Mouse (Mus musculus): ENCODE results near the gene Synpo2l. TPM values are rescaled to one million over a fixed set of nuclear protein-coding genes. Genes with fewer than 3 reads are reported as not detected.
A peak's percentile ranks its signal among the peaks of the same experiment; 100 is the strongest.
"Not testable (repeated sequence)": the region's sequence is repeated elsewhere in the genome, so short reads cannot be mapped to it uniquely, and the experiment has no call there.

Gene Synpo2l
- total RNA-seq, 2 experiments from 2014 or later = 0.56 TPM; not detected in 1

- no peak for ATAC-seq (replicated peaks; ENCODE audit: poor library complexity, severe bottlenecking)
Observed at GRCm38 (mm10) chr14:20646381-20646780, 21.8 kb downstream of the Synpo2l start.

DNA sequence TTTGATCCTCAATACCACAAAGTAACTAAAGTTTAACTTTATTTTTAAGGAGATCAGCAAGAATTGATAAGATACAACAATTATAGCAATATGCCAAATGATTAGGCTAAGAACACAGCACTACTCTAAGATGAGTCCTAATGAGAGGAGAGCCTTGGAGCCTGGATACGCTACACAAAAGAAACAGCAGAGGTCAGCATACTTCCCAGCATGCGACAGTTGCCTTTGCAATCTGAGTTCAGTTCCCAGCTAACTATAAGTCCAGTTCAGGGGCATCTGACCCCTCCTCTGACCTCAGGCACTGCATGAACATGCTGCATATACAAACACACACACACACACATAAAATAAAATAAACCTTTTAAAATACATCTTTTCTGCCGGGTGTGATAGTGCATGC, 22.6 kb downstream of the Synpo2l start:
- ATAC-seq (replicated peaks; ENCODE audit: poor library complexity, severe bottlenecking) = no peak

DNA sequence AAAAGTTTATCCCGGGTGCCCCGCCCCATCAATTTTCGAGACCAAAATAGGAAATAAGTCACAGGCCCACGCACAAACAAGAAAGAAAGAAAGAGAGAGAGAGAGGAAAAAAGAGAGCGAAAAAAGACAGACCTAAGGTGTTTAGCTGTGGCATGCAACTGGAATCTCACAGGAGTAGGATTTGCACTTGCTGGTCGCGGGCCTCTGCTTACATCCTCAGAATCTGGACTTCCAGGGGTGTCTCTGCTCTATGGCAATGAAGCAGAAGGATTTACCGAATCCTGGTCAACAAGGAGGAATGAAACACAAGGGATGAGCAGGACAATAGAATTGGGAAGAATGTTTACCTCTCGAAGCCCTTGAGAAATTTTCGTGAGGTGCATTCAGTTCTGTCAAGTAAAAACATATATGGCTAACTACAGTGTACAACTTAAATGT, 26.7 kb downstream of the Synpo2l start:
- no peak for ATAC-seq (replicated peaks; ENCODE audit: poor library complexity, severe bottlenecking)

- ATAC-seq (replicated peaks; ENCODE audit: poor library complexity, severe bottlenecking) = peak; percentile 98
Observed at GRCm38 (mm10) chr14:20640644-20641437, 27.3 kb downstream of the Synpo2l start, which contains the start of gene Usp54. Usp54 (minus strand) TSS chr14:20641063.

DNA sequence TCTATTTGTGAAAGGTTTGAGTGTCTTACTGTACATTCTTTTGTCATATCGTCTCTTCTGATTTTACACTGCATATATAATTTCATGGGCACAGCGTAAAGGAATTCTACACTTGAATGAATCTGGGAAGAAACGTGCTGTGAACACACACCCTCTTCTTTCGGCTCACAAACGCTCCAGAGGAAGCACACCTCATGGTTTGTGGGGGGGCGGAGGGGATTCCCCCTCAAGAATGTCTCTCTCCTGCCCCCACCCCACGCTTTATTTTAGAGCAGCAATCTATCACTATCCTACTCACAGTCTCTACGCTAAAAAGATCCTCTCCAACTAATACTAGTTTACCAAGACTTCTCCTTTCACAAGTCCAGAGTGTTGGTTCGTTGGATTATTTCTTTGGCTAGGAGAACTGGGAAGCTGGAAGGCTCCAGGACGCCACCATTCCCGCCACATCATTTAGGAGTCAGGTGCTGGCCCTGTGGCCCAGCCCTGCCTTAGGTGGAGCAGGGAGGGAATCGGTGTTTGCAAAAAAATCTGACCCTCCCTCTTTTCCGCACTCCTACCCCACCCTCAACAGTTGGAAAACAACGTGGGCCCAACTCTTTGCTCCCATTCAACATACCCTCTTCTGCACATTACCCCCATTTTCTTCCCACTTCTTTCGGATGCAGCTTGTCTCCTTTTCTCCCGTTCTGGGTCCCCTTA, 28.1 kb downstream of the Synpo2l start:
- peak; percentile 10; the same call in 1 of the 2 replicates for ATAC-seq (replicated peaks; ENCODE audit: poor library complexity, severe bottlenecking)

- no peak for ATAC-seq (replicated peaks; ENCODE audit: poor library complexity, severe bottlenecking)
Observed at GRCm38 (mm10) chr14:20638702-20639101, 29.5 kb downstream of the Synpo2l start.

DNA sequence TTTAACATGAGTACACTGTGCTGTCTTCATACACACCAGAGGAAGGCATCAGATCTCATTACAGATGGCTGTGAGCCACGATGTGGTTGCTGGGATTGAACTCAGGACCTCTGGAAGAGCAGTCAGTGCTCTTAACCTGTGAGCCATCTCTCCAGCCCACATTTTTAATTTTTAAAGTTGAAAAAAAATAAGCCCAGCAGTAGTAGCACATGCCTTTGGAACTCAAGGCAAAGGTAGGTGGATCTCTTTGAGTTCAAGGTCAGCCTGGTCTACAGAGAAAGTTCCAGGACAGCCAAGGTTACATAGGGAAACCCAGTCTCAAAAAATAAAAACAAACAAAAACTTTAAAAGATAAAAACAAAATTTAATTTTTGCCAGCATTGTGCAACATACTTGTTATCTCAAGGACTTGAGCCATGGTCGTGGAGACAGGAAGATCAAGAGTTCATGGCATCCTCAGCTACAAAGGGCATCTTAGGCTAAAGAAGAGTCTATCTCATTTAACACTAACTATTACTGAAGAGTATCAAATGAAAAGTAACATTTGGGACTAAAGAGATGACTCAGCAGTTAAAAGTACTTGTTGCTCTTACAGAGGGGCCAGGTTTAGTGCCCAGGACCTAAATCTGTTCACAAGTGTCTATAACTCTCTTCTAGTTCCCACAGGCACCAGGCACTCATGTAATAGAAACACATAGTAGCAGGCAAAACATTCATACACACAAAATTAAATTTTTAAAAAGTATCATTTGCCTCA, 30.2 kb downstream of the Synpo2l start:
- no peak for ATAC-seq (replicated peaks; ENCODE audit: poor library complexity, severe bottlenecking)

GRCm38 (mm10) chr14:20636968-20637367, 31.2 kb downstream of the Synpo2l start:
- ATAC-seq (replicated peaks; ENCODE audit: poor library complexity, severe bottlenecking) = not testable (repeated sequence)

DNA sequence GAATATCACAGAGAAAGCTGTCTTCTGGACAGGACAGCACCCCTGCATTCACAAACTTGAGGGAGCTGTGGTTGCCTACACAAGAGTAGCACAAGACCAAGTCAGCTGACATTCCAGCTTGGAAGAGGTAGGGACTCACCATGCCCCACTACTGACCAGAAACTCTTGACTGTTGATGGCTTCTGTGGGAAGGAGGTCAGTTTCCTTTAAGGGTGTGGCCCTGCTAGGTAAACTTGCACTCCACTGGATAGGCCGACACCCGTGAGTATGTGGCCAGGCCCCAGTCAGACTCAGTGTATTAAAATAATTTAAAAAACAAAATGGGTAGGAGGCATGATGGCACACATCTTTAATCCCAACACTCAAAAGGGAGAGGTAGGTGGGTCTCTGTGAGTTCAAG, 32.6 kb downstream of the Synpo2l start:
- ATAC-seq (replicated peaks; ENCODE audit: poor library complexity, severe bottlenecking) = no peak

DNA sequence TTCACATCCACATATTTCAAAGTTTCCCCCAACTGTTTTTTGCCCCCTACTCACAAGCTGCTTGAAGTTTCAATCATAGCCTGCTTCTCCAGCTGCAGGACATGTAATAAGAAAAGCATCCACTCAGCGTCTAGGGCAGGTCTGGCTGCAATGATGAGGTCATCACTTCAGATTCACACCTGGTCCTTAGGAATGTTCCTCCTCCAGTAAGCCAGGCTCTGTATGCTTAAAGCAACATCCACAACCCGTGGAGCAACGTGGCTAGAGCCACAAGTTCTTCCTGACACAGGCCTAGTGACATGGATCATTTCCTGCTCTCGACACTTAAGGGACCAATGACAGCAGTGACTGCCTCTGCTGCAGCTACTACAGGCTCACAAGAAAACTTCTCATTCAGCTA, 36.9 kb downstream of the Synpo2l start:
- no peak for ATAC-seq (replicated peaks; ENCODE audit: poor library complexity, severe bottlenecking)

- no peak for ATAC-seq (replicated peaks; ENCODE audit: poor library complexity, severe bottlenecking)
Observed at GRCm38 (mm10) chr14:20626971-20627370, 41.2 kb downstream of the Synpo2l start.

DNA sequence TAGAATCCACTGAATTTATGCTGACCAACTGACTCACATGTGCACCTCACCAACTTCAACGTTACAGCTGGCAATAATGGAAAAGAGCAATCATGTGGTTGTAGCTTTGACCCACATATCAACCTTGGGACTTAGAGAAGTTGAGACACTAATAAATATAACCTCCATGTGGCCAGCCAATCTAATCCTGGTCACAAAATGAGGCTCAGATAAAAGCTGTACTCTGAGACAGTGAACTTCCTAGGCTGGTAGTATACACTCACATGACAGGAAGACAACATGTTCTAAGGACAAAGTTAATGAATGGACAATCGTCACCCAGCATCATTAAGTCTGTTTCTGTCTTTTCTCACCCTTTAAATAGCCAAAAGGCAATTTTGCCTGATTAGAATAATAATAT, 41.7 kb downstream of the Synpo2l start:
- no peak for ATAC-seq (replicated peaks; ENCODE audit: poor library complexity, severe bottlenecking)

GRCm38 (mm10) chr14:20622907-20623306, 45.2 kb downstream of the Synpo2l start:
- ATAC-seq (replicated peaks; ENCODE audit: poor library complexity, severe bottlenecking) = no peak

DNA sequence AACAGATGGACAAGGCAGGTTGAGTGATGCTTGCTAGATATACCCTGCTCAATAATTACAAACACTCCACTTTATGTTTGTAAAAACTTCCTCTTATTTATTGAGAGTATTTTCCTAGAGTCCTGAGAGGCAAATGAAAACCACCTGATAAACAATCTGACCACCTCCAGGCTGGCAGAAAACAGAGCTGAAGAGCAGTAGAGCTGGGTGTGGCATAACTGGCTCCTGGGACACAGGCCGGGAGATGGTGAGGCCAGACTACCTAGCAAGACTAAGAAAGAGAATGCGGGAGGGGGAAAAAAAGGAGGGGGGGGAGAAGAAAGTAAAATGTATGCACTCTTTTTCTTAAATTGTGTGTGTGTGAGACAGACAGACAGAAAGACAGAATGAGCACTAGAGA, 45.7 kb downstream of the Synpo2l start:
- ATAC-seq (replicated peaks; ENCODE audit: poor library complexity, severe bottlenecking) = no peak

- no peak for ATAC-seq (replicated peaks; ENCODE audit: poor library complexity, severe bottlenecking)
Observed at GRCm38 (mm10) chr14:20621903-20622302, 46.3 kb downstream of the Synpo2l start.

GRCm38 (mm10) chr14:20619131-20619530, 49.0 kb downstream of the Synpo2l start:
- no peak for ATAC-seq (replicated peaks; ENCODE audit: poor library complexity, severe bottlenecking)

GRCm38 (mm10) chr14:20618211-20618610, 49.9 kb downstream of the Synpo2l start:
- peak; percentile 67 for ATAC-seq (replicated peaks; ENCODE audit: poor library complexity, severe bottlenecking)

GRCm38 (mm10) chr14:20616421-20616820, 51.7 kb downstream of the Synpo2l start:
- no peak for ATAC-seq (replicated peaks; ENCODE audit: poor library complexity, severe bottlenecking)

- no peak for ATAC-seq (replicated peaks; ENCODE audit: poor library complexity, severe bottlenecking)
Observed at GRCm38 (mm10) chr14:20615075-20615474, 53.1 kb downstream of the Synpo2l start.

GRCm38 (mm10) chr14:20612820-20613219, 55.3 kb downstream of the Synpo2l start:
- no peak for ATAC-seq (replicated peaks; ENCODE audit: poor library complexity, severe bottlenecking)

- ATAC-seq (replicated peaks; ENCODE audit: poor library complexity, severe bottlenecking) = no peak
Observed at GRCm38 (mm10) chr14:20610146-20610545, 58.0 kb downstream of the Synpo2l start.
